Mouse (Mus musculus) myocyte (in vitro differentiated cells): ENCODE results near the gene Ccdc30. TPM values are rescaled to one million over a fixed set of nuclear protein-coding genes. Genes with fewer than 3 reads are reported as not detected.
A peak's percentile ranks its signal among the peaks of the same experiment; 100 is the strongest.
"Not testable (repeated sequence)": the region's sequence is repeated elsewhere in the genome, so short reads cannot be mapped to it uniquely, and the experiment has no call there.

Source experiments
- H3K27me3 ChIP-seq: one replicate; pipeline ENCODE4 v1.6.1; 2011; ENCODE audit not compliant: control insufficient read depth, insufficient read depth, insufficient read length
- H3K36me3 ChIP-seq: one replicate; pipeline ENCODE4 v1.6.1; 2011; ENCODE audit not compliant: control insufficient read depth, insufficient read depth
- H3K4me2 ChIP-seq: one replicate; pipeline ENCODE4 v1.6.1; 2011; ENCODE audit warnings: low read depth, control low read depth
- H3K4me3 ChIP-seq: one replicate; pipeline ENCODE4 v1.5.1; 2011; ENCODE audit warnings: mild to moderate bottlenecking, control low read depth, moderate library complexity
- H3K79me2 ChIP-seq: one replicate; pipeline ENCODE4 v1.6.1; 2011; ENCODE audit not compliant: control insufficient read depth, insufficient read depth
- H3ac ChIP-seq: one replicate; pipeline ENCODE4 v1.6.1; 2011; ENCODE audit not compliant: control insufficient read depth, insufficient read length
- CEBPB ChIP-seq: IDR thresholded peaks from 2 replicates; pipeline ENCODE4 v1.6.1; 2011; ENCODE audit warnings: mild to moderate bottlenecking, moderate library complexity; ENCODE audit not compliant: poor library complexity, insufficient read depth, severe bottlenecking
- E2F4 ChIP-seq: IDR thresholded peaks from one replicate; pipeline ENCODE4 v1.6.1; 2011; ENCODE audit warnings: mild to moderate bottlenecking, control low read depth, moderate library complexity; ENCODE audit not compliant: insufficient read depth
- MAX ChIP-seq: IDR thresholded peaks from one replicate; pipeline ENCODE4 v1.6.1; 2011; ENCODE audit warnings: low read depth, mild to moderate bottlenecking, control low read depth
- MYOD1 ChIP-seq, 3 experiments: IDR thresholded peaks; one replicate each; pipeline ENCODE4 v1.6.1; 2011; ENCODE audit warnings: control low read depth in 2 of 3, low read depth in 2 of 3, mild to moderate bottlenecking in 2 of 3, moderate library complexity in 1 of 3; ENCODE audit not compliant: insufficient read length in 2 of 3, control insufficient read depth in 1 of 3
- MYOG ChIP-seq, 3 experiments: IDR thresholded peaks; one replicate each; pipeline ENCODE4 v1.6.1; 2011; ENCODE audit warnings: control low read depth in 2 of 3, low read depth in 2 of 3, mild to moderate bottlenecking in 2 of 3; ENCODE audit not compliant: insufficient read length in 2 of 3, control insufficient read depth in 1 of 3, insufficient read depth in 1 of 3
- POLR2A ChIP-seq: IDR thresholded peaks from one replicate; pipeline ENCODE4 v1.6.1; 2011; ENCODE audit warnings: low read depth, mild to moderate bottlenecking, control low read depth, moderate library complexity; ENCODE audit not compliant: insufficient read length
- POLR2AphosphoS2 ChIP-seq: IDR thresholded peaks from one replicate; pipeline ENCODE4 v1.6.1; 2011; ENCODE audit warnings: low read depth, control low read depth; ENCODE audit not compliant: insufficient read length
- REST ChIP-seq: IDR thresholded peaks from one replicate; pipeline ENCODE4 v1.6.1; 2011; ENCODE audit warnings: mild to moderate bottlenecking, control low read depth, moderate library complexity; ENCODE audit not compliant: insufficient read depth, insufficient read length
- SRF ChIP-seq: IDR thresholded peaks from one replicate; pipeline ENCODE4 v1.6.1; 2011; ENCODE audit warnings: low read depth; ENCODE audit not compliant: control insufficient read depth, insufficient read length
- TCF12 ChIP-seq: IDR thresholded peaks from one replicate; pipeline ENCODE4 v1.6.1; 2011; ENCODE audit warnings: mild to moderate bottlenecking, control low read depth; ENCODE audit not compliant: poor library complexity, insufficient read depth, severe bottlenecking
- TCF3 ChIP-seq: IDR thresholded peaks from one replicate; pipeline ENCODE4 v1.6.1; 2011; ENCODE audit warnings: low read depth, control low read depth; ENCODE audit not compliant: insufficient read length
- USF1 ChIP-seq: IDR thresholded peaks from one replicate; pipeline ENCODE4 v1.6.1; 2011; ENCODE audit warnings: low read depth, mild to moderate bottlenecking, control low read depth, moderate library complexity
- polyA plus RNA-seq: library from polyadenylated mRNA; unstranded; fragments of >200 nt; fragmentation: generic; extraction: Trizol; gene quantifications from one replicate; pipeline ENCODE4 v1.2.1, GENCODE M21; 2012; ENCODE audit warnings: missing spikeins

Ccdc30 gene
- polyA plus RNA-seq, 1 experiment: 0.17 TPM

- H3K27me3 ChIP-seq: no peaks in the 10 kb centered on the region
- H3K79me2 ChIP-seq: peaks cover 72% of the 10 kb centered on the region
- TF ChIP-seq REST: no peak
- TF ChIP-seq TCF3: no peak
- TF ChIP-seq CEBPB: no peak
- no peak for TF ChIP-seq POLR2A
- TF ChIP-seq MYOG (IDR thresholded peaks at IDR 0.05; ENCODE audit: control insufficient read depth in 1 of 3, insufficient read depth in 1 of 3, insufficient read length in 2 of 3, low read depth in 2 of 3): no peak
- peak overlapping the region; percentile 92 for H3K4me2 ChIP-seq
- H3K4me3 ChIP-seq: peak overlapping the region; percentile 86
- no peak overlapping the region for H3ac ChIP-seq
- H3K36me3 ChIP-seq: peaks cover 16% of the 10 kb centered on the region
Observed at GRCm38 (mm10) chr4:119291921-119292320, 123.4 kb downstream of the Ccdc30 start.

GRCm38 (mm10) chr4:119285336-119285735 is 130.0 kb downstream of the Ccdc30 start:
- Histone ChIP-seq H3K79me2 (peaks cover 72% of the 10 kb centered on the region), H3ac (no peak overlapping the region), H3K4me2 (no peak overlapping the region), H3K27me3 (no peaks in the 10 kb centered on the region), H3K4me3 (no peak overlapping the region), H3K36me3 (peaks cover 53% of the 10 kb centered on the region)
- no peak for TF ChIP-seq CEBPB

GRCm38 (mm10) chr4:119284861-119285260 is 130.5 kb downstream of the Ccdc30 start:
- Histone ChIP-seq H3K4me3 (no peak overlapping the region), H3K4me2 (no peak overlapping the region), H3K36me3 (peaks cover 52% of the 10 kb centered on the region), H3ac (no peak overlapping the region), H3K79me2 (peaks cover 67% of the 10 kb centered on the region), H3K27me3 (no peaks in the 10 kb centered on the region)
- TF ChIP-seq MYOG (IDR thresholded peaks at IDR 0.05; ENCODE audit: control insufficient read depth in 1 of 3, insufficient read depth in 1 of 3, insufficient read length in 2 of 3, low read depth in 2 of 3) (no peak), POLR2A (no peak), E2F4 (no peak), REST (no peak), TCF3 (no peak), TCF12 (no peak), USF1 (no peak), MYOD1 (IDR thresholded peaks at IDR 0.05; ENCODE audit: control insufficient read depth in 1 of 3, insufficient read length in 2 of 3, low read depth in 2 of 3) (no peak), CEBPB (no peak), MAX (no peak), SRF (no peak), POLR2AphosphoS2 (no peak)

GRCm38 (mm10) chr4:119278784-119279183 is 136.5 kb downstream of the Ccdc30 start:
- H3ac ChIP-seq, H3K4me2 ChIP-seq, H3K27me3 ChIP-seq, H3K79me2 ChIP-seq, H3K4me3 ChIP-seq: not testable (repeated sequence)
- H3K36me3 ChIP-seq: peaks cover 64% of the 10 kb centered on the region

- no peak overlapping the region for H3K4me3 ChIP-seq
- no peak overlapping the region for H3ac ChIP-seq
- no peaks in the 10 kb centered on the region for H3K27me3 ChIP-seq
- TF ChIP-seq E2F4: no peak
- no peak for TF ChIP-seq SRF
- TF ChIP-seq MYOG (IDR thresholded peaks at IDR 0.05; ENCODE audit: control insufficient read depth in 1 of 3, insufficient read depth in 1 of 3, insufficient read length in 2 of 3, low read depth in 2 of 3): no peak
- TF ChIP-seq TCF3: no peak
- TF ChIP-seq POLR2A: no peak
- TF ChIP-seq TCF12: no peak
- no peak for TF ChIP-seq MAX
- TF ChIP-seq USF1: no peak
- TF ChIP-seq REST: no peak
- TF ChIP-seq POLR2AphosphoS2: no peak
- no peak for TF ChIP-seq MYOD1 (IDR thresholded peaks at IDR 0.05; ENCODE audit: control insufficient read depth in 1 of 3, insufficient read length in 2 of 3, low read depth in 2 of 3)
- no peak for TF ChIP-seq CEBPB
- no peak overlapping the region for H3K4me2 ChIP-seq
- no peaks in the 10 kb centered on the region for H3K79me2 ChIP-seq
- H3K36me3 ChIP-seq: peaks cover 45% of the 10 kb centered on the region
Observed at GRCm38 (mm10) chr4:119275726-119276125, 139.6 kb downstream of the Ccdc30 start.

GRCm38 (mm10) chr4:119275226-119275625 is 140.1 kb downstream of the Ccdc30 start:
- H3K4me2 ChIP-seq: no peak overlapping the region
- no peak overlapping the region for H3ac ChIP-seq
- no peaks in the 10 kb centered on the region for H3K27me3 ChIP-seq
- no peaks in the 10 kb centered on the region for H3K79me2 ChIP-seq
- TF ChIP-seq MAX (no peak), TCF3 (no peak), E2F4 (no peak), CEBPB (no peak), REST (no peak), POLR2AphosphoS2 (no peak), USF1 (no peak), SRF (no peak), MYOD1 (IDR thresholded peaks at IDR 0.05; ENCODE audit: control insufficient read depth in 1 of 3, insufficient read length in 2 of 3, low read depth in 2 of 3) (no peak), MYOG (IDR thresholded peaks at IDR 0.05; ENCODE audit: control insufficient read depth in 1 of 3, insufficient read depth in 1 of 3, insufficient read length in 2 of 3, low read depth in 2 of 3) (no peak), TCF12 (no peak)
- peaks cover 46% of the 10 kb centered on the region for H3K36me3 ChIP-seq
- no peak overlapping the region for H3K4me3 ChIP-seq
